Mouse (Mus musculus) embryonic facial prominence, embryonic 10.5 days (tissue): ENCODE data around the gene Nanos2. TPM values are rescaled to one million over a fixed set of nuclear protein-coding genes. Genes with fewer than 3 reads are reported as not detected.

ENCODE experiments used
- DNase-seq: peaks from one replicate; pipeline ENCODE4 v3.0.0-alpha.2; 2017; ENCODE audit warnings: low spot score
- H3K27ac ChIP-seq: fragments of 300-500 bp; sonication (generic); replicated peaks from 2 replicates; pipeline ENCODE4 v1.5.1; 2016; ENCODE audit warnings: mild to moderate bottlenecking
- H3K27me3 ChIP-seq: fragments of 300-500 bp; sonication (generic); replicated peaks from 2 replicates; pipeline ENCODE4 v1.6.1; 2016; ENCODE audit warnings: low read depth, mild to moderate bottlenecking; ENCODE audit not compliant: poor library complexity, severe bottlenecking
- H3K36me3 ChIP-seq: fragments of 300-500 bp; sonication (generic); replicated peaks from 2 replicates; pipeline ENCODE4 v1.6.1; 2016; ENCODE audit warnings: mild to moderate bottlenecking, moderate library complexity
- H3K4me1 ChIP-seq: fragments of 300-500 bp; sonication (generic); 2 replicates; pipeline ENCODE4 v1.6.1; 2016
- H3K4me3 ChIP-seq: fragments of 300-500 bp; sonication (generic); 2 replicates; pipeline ENCODE4 v1.5.1; 2016; ENCODE audit warnings: mild to moderate bottlenecking, moderate library complexity
- H3K9me3 ChIP-seq: fragments of 300-500 bp; sonication (generic); 2 replicates; pipeline ENCODE4 v1.6.1; 2016; ENCODE audit warnings: mild to moderate bottlenecking
- whole genome bisulfite sequencing: fragments of 180-500 bp; shearing (Covaris S2); methylation state at CpG from one replicate; pipeline ENCODE4 v1.1.7; 2016; 5-methylcytosine and 5-hydroxymethylcytosine counted together
- polyA plus RNA-seq: library from polyadenylated mRNA; unstranded; fragments of >200 nt; fragmentation: Nextera tagmentation; extraction: Ambion mirVana; gene quantifications from 2 replicates; pipeline ENCODE4 v1.2.1, GENCODE M21; 2016

The Nanos2 gene
- polyA plus RNA-seq, 1 experiment from 2014 or later, result not detected

DNA sequence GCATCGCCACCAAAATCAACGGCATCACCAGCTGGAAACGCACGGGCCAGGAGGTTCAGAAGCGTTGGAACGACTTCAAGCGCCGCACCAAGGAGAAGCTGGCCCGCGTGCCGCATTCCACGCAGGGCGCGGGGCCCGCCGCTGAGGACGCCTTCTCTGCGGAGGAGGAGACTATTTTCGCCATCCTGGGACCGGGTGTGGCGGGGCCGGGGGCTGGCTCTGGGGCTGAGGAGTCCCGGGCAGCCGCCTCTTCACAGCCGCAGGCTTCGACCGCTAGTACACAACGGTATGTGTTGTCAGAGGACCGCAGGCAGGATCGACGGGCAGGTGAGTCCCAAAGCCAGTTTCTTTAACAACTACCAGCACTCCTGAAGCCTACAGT, 5.1 kb downstream of the Nanos2 start:
- H3K9me3 ChIP-seq, result no peaks in the 10 kb centered on the region
- H3K27me3 ChIP-seq, result peaks cover 56% of the 10 kb centered on the region
- H3K4me3 ChIP-seq, result peak overlapping the region; percentile 65
- peak overlapping the region; percentile 80 for H3K27ac ChIP-seq
- peak; percentile 51 for DNase-seq
- H3K4me1 ChIP-seq, result peaks cover 23% of the 10 kb centered on the region
- H3K36me3 ChIP-seq, result peaks cover 30% of the 10 kb centered on the region
- 4% methylated on average over 31 of the region's 31 CpGs for WGBS

DNA sequence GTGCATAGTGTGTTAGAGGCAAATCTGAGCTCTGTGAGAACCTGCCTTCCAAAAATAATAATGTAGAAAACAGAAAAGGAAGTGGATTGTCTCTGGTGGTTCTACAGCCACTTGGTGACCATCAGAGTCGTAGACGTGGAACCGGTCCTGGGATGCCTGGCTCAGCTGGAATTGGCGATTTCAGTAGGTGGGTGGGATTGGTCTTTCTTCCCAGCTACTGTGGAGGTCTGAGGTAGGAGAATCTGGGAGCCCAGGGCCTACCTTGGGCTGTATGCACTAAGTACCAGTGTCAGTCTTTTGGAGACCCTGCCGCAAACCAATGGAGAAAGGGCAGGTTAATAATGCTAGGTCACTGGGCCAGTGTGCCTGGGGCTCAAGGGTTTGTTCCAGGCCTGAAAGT, 5.8 kb downstream of the Nanos2 start:
- 86% methylated on average over 5 of the region's 5 CpGs for WGBS
- H3K27ac ChIP-seq, result no peak overlapping the region
- no peak overlapping the region; the same call in 1 of the 2 replicates for H3K4me3 ChIP-seq
- no peak for DNase-seq
- H3K36me3 ChIP-seq, result peaks cover 37% of the 10 kb centered on the region
- no peaks in the 10 kb centered on the region for H3K9me3 ChIP-seq
- peaks cover 49% of the 10 kb centered on the region for H3K27me3 ChIP-seq
- H3K4me1 ChIP-seq, result peaks cover 23% of the 10 kb centered on the region

DNA sequence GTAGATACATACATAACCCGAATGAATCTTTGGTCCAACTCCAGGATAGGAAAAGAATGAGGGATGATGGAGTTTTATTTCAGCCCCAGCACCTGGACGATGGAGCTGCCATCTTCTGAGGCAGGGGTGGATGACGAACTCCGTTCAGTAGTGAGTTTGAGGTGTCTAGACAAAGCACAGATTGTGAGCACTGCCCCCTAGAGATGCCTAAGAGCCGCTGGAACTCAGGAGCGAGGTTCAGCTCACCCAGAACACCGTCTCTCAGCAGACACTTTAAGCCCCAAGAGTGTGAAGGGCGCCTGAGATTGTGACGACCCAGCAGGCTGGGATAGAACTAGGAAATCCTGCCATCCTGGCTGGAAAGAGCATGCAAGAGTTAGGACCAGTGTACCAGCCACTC, 11.6 kb downstream of the Nanos2 start:
- peaks cover 10% of the 10 kb centered on the region for H3K27me3 ChIP-seq
- H3K36me3 ChIP-seq, result peaks cover 33% of the 10 kb centered on the region
- H3K4me3 ChIP-seq, result no peak overlapping the region
- 41% methylated on average over 9 of the region's 9 CpGs for WGBS
- no peak overlapping the region for H3K27ac ChIP-seq
- no peak for DNase-seq
- peaks cover 28% of the 10 kb centered on the region for H3K4me1 ChIP-seq
- no peaks in the 10 kb centered on the region for H3K9me3 ChIP-seq

DNA sequence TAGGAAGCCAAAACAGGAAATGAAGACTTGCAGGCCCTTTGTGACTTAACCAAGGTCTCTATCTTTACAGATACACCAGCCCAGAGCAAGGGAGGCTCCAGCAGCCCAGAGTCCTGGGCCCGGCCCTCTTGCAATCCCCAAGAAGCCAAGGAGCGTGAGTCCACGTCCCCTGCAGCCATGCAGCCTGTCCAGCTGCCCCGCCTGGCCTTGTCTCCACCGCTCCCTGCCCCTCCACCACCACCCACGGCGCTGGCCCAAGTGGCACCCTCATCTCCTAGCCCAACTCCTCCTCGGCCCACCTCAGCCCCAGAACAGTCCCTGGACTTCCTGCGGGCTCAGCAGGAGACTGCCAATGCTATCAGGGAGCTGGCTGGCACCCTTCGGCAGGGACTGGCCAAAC, 13.2 kb downstream of the Nanos2 start:
- WGBS, result 47% methylated on average over 10 of the region's 10 CpGs
- H3K4me1 ChIP-seq, result peaks cover 39% of the 10 kb centered on the region
- no peak for DNase-seq
- no peaks in the 10 kb centered on the region for H3K27me3 ChIP-seq
- peak overlapping the region; percentile 83 for H3K27ac ChIP-seq
- peak overlapping the region; percentile 57 for H3K4me3 ChIP-seq
- no peaks in the 10 kb centered on the region for H3K9me3 ChIP-seq
- H3K36me3 ChIP-seq, result peaks cover 32% of the 10 kb centered on the region

DNA sequence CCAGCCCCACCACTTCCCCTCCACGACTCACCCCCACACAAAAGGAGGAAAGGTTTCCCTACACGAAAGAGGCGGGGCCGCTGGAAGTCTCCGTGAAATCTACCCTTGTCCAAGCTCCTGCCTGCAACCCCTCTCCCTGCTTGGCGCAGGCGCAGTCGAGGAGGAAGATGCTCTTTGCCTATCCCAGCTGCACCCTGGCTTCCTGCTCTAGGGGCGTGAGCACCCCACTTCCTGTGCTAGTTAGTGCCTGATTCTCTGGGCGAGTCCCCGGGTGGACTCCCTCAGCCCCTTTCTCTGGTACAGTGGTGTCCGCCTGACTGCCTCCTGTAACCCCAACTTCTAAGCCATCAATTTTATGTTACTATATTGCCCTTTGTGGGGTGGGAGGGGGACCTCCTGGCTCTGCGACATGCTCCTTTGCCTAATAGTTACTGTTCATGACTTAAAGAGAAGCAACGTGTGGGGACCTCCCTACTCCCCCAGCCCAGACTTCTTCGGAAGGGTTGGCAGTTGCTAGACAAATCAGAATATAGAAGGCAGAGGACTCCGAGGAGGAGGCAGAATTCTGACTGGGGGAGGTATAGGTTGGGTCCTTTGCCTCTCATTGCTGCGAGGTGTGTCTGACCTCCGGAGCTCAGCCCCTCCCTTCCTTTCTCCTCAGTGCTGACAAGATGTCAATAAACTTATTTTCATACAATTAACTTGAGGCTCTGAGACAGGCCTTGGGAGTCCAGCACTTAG, 14.0 kb downstream of the Nanos2 start:
- Histone ChIP-seq H3K27me3 (no peaks in the 10 kb centered on the region), H3K27ac (peak overlapping the region; percentile 83), H3K36me3 (peaks cover 32% of the 10 kb centered on the region), H3K4me3 (peak overlapping the region; percentile 57), H3K9me3 (no peaks in the 10 kb centered on the region), H3K4me1 (peaks cover 47% of the 10 kb centered on the region)
- WGBS, result 28% methylated on average over 18 of the region's 18 CpGs
- DNase-seq, result peak; percentile 73

DNA sequence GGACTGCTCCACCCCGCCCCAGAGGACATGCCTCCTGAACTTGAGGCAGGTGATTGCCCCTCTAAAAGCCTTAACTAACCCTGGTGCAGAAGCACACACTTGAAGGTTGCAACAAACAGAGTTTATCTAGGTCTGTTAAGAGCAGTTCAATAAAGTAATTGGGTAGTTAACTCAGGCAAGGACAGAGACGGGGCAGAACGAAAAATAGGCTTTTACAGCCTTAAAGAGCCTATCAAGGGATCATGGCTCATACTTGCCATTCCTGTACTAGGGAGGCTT, 14.5 kb downstream of the Nanos2 start:
- WGBS, result 83% methylated on average over 3 of the region's 3 CpGs
- Histone ChIP-seq H3K27me3 (no peaks in the 10 kb centered on the region), H3K4me1 (peaks cover 51% of the 10 kb centered on the region)

DNA sequence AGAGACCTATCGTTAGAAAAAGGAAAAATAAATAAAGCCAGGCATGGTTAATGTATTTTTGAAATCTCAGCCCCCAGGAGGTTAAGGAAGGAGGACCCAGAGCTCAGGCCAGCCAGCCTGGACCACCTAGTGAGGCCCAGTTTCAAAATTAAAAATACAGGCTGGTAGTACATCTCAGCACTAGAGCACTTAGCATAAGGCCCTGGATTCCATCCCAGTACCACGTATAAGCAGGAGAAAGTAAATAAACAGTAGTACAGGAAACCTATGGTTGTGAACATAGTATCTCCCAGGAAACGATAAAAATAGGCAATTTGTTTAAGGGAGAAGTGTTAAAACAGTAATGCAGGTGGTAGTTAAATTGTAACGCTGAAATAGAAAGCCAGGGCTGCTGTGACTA, 14.9 kb downstream of the Nanos2 start:
- Histone ChIP-seq H3K27me3 (no peaks in the 10 kb centered on the region), H3K36me3 (peaks cover 33% of the 10 kb centered on the region), H3K27ac (peak overlapping the region; percentile 89), H3K9me3 (no peaks in the 10 kb centered on the region), H3K4me3 (peak overlapping the region; percentile 54), H3K4me1 (peaks cover 55% of the 10 kb centered on the region)
- DNase-seq, result no peak
- WGBS, result 51% methylated on average over 4 of the region's 4 CpGs

More for the DNA sequence above, 14.5 kb downstream of the Nanos2 start:
- peaks cover 31% of the 10 kb centered on the region for H3K36me3 ChIP-seq
- DNase-seq, result no peak
- H3K9me3 ChIP-seq, result no peaks in the 10 kb centered on the region
- H3K4me3 ChIP-seq, result peak overlapping the region; percentile 57; the same call in 1 of the 2 replicates
- H3K27ac ChIP-seq, result peak overlapping the region; percentile 83; the same call in 1 of the 2 replicates

DNA sequence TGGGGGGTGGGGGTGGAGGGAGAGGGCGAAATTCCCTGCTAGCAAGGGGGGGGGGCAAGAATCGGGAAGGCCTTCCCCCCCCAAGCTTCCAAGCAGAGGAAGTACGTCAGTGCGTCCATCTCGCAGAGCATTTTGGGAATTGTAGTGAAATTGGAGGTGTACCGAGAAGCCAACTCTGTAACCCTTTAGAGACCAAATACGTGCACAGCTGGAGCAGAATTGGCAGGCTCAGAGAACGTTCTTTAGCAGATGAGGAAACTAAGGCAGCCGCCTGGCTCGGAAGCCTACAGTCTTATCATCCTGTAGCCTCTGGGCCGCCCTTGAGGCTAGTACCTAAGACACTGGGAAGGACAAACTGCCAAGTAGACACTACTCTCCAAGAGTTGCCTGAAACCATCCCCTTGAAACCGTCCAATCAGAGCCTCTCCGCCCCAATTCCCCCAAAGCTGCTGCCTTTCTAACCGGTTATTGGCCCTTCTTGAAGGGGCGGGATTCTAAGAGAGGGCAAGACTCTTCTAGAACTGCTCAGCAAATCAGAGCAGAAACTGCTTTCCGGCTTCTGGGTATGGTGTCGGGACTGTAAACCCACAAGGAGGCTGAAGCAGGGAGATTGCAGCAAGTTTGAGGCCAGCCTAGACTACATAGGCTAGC, 15.8 kb downstream of the Nanos2 start:
- peaks cover 33% of the 10 kb centered on the region for H3K36me3 ChIP-seq
- WGBS, result 1% methylated on average over 17 of the region's 17 CpGs
- H3K27ac ChIP-seq, result peak overlapping the region; percentile 89
- H3K4me1 ChIP-seq, result peaks cover 60% of the 10 kb centered on the region
- peak overlapping the region; percentile 54 for H3K4me3 ChIP-seq
- no peaks in the 10 kb centered on the region for H3K27me3 ChIP-seq
- H3K9me3 ChIP-seq, result no peaks in the 10 kb centered on the region
- DNase-seq, result peak; percentile 79

DNA sequence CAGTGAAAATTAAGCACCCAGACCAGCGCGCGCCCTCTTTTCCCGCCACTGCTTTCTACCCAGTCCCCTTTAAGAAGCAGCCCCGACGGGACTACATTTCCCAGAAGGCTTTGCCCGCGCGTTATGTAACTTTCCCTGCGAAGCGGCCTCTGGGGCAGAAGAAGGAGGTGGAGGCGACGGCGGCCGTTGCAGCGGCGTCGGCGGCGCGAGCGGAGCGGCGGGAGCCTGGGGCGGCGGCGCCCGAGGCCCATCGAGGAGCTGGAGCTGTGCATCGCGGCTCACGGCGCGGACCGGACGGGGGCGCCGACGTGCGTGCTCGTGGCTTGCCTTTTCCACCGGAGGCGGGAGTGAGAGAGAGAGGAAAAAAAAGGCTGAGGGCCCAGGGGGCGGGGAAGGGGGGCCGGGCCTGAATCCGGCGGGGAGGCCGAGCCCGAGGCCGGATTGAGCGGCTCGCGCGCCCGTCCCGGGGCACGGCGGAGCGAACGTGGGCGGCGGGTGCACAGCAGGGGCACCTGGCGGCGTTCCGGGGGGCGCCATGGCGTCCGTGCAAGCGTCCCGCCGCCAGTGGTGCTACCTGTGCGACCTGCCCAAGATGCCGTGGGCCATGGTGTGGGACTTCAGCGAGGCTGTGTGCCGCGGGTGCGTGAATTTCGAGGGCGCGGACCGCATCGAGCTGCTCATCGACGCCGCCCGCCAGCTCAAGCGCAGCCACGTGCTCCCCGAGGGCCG, 16.9 kb downstream of the Nanos2 start, which contains the start of gene Irf2bp1:
TSS of gene Irf2bp1 (plus strand) at position 143 of the 729 bp plus-strand sequence.
- peak within 1 kb of the TSS; percentile 72 for H3K4me3 ChIP-seq
- H3K27me3 ChIP-seq, result no peaks in the 10 kb centered on the region
- peak within 1 kb of the TSS; percentile 93 for H3K27ac ChIP-seq
- under 1% methylated on average over 90 of the region's 90 CpGs for whole genome bisulfite sequencing
- peaks cover 57% of the 10 kb centered on the region for H3K4me1 ChIP-seq
- H3K9me3 ChIP-seq, result no peaks in the 10 kb centered on the region
- H3K36me3 ChIP-seq, result peaks cover 33% of the 10 kb centered on the region
- DNase-seq, result peak; percentile 93

DNA sequence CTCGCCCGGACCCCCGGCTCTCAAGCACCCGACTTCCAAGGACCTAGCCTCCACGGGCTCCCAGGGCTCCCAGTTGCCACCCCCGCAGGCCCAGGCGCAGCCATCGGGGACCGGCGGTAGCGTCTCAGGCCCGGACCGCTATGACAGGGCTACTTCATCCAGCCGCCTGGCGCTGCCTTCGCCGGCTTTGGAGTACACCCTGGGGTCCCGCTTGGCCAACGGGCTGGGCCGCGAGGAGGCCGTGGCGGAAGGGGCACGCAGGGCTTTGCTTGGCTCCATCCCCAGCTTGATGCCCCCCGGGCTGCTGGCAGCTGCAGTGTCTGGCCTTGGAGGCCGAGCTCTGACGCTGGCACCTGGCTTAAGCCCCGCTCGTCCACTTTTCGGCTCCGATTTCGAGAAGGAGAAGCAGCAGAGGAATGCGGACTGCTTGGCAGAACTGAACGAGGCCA, 17.5 kb downstream of the Nanos2 start:
- peak; percentile 49 for DNase-seq
- Histone ChIP-seq H3K9me3 (no peaks in the 10 kb centered on the region), H3K27ac (peak overlapping the region; percentile 93), H3K36me3 (peaks cover 33% of the 10 kb centered on the region), H3K4me1 (peaks cover 57% of the 10 kb centered on the region), H3K27me3 (no peaks in the 10 kb centered on the region), H3K4me3 (peak overlapping the region; percentile 72)
- 8% methylated on average over 34 of the region's 34 CpGs for WGBS

DNA sequence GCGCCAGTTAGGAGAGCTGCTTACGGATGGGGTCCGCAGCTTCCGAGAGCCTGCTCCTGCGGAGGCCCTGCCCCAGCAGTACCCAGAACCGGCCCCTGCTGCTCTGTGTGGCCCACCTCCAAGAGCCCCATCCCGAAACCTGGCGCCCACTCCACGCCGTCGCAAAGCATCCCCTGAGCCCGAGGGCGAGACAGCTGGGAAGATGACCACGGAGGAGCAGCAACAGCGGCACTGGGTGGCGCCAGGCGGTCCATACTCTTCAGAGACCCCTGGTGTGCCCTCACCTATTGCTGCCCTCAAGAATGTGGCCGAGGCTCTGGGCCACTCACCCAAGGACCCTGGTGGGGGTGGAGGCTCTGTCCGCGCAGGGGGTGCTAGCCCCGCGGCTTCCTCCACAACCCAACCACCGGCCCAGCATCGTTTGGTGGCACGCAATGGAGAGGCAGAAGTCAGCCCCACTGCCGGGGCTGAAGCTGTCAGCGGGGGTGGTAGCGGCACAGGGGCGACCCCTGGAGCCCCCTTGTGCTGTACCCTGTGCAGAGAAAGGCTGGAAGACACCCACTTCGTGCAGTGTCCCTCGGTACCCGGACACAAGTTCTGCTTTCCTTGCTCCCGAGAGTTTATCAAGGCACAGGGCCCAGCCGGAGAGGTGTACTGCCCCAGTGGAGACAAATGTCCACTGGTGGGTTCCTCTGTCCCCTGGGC, 18.4 kb downstream of the Nanos2 start:
- no peak for DNase-seq
- peaks cover 33% of the 10 kb centered on the region for H3K36me3 ChIP-seq
- peak overlapping the region; percentile 72 for H3K4me3 ChIP-seq
- H3K27ac ChIP-seq, result 0 out of 2 replicates have a peak overlapping the region, but pooled peaks have one; percentile 7
- H3K4me1 ChIP-seq, result peaks cover 56% of the 10 kb centered on the region
- no peaks in the 10 kb centered on the region for H3K27me3 ChIP-seq
- no peaks in the 10 kb centered on the region for H3K9me3 ChIP-seq
- WGBS, result 82% methylated on average over 34 of the region's 34 CpGs

DNA sequence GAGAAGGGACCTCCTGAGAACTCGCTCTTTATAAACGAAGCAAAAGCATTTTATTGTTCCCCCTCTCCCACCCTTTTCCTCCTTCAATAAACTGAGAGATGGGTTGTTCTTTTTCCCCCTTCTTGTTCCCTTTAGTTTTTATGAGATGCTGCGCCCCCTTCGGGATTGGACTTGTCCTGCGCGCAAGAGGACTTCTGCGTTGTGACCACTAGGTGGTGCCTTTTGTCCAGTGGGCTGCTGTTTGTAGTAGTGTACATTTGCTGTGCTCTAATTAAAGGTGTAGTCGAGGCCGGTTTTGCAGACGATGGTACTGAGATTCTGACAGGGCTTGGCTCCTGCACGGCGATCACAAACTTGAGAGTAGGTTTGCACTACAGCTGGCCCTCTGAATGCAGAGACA, 19.3 kb downstream of the Nanos2 start:
- WGBS, result 11% methylated on average over 12 of the region's 12 CpGs
- Histone ChIP-seq H3K4me3 (peak overlapping the region; percentile 72), H3K4me1 (peaks cover 48% of the 10 kb centered on the region)

More for the DNA sequence above, 19.3 kb downstream of the Nanos2 start:
- DNase-seq, result peak; percentile 85
- Histone ChIP-seq H3K27ac (no peak overlapping the region), H3K36me3 (peaks cover 33% of the 10 kb centered on the region), H3K27me3 (no peaks in the 10 kb centered on the region), H3K9me3 (no peaks in the 10 kb centered on the region)
